Mouse (Mus musculus) right cerebral cortex, adult 2 months (tissue): ENCODE measurements at regions not wholly inside any gene's neighbourhood (a gene's known extent, or its start where the extent isn't known, plus 50 kb on each side); places are given as distances from the start of the nearest gene placed in this dataset.

Experiments used
- DNase-seq, 2 experiments: peaks; one replicate each; pipeline ENCODE4 v3.0.0; 2021 to 2022; ENCODE audit warnings: low spot score in 2 of 2

DNA sequence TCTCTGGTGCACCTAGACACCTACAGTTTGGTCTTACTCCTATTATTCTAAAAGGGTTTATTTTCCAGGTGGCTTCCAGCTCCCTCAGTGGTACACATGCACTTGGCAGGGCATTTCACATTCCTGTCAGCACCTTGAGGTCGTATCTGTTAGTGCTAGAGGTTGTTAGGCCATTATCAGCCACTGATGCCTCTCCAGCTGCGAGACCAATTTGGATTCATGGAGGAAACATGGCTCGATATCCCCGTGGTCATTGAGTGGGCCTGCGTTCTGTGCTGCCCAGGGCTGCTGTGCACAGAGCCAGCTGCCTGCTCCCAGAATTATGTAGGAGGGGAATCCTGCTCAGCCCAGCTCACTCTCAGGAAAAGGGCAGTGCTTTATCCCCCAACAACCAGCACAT, 60.1 kb upstream of the Irx1 start:
- no peak for DNase-seq

DNA sequence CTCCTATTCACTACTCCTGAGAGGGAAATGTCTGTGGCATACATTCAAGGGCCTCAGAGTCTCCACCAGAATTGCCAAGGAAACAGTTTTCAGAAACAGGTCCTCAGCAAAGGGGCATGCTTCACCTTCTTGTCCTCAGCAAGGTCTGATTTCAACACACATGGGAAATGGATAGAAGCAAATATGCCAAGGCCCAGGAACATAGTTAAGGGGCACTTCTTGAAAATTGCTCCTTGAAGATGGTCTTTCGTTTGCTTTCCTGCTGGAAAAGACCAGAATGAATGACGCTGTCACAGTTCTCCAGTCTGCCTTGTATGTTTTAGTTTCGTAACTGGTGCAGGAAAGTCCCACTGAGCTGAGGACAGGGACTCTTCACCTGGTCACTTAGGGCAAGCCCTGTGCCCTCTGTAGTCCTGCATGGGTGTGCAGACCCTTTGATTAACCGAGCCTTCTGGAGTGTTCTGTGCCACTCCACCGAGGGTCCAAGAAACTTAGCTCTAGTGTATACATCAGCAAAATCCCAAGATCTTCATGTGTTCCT, 80.5 kb upstream of the Irx1 start:
- DNase-seq = no peak

GRCm38 (mm10) chr13:72056469-72056868, 92.9 kb upstream of the Irx1 start:
- no peak for DNase-seq

- no peak for DNase-seq
Observed at GRCm38 (mm10) chr13:72061659-72062058, 98.1 kb upstream of the Irx1 start.

GRCm38 (mm10) chr13:72063278-72063761, 99.8 kb upstream of the Irx1 start:
- no peak for DNase-seq

- DNase-seq = no peak
Observed at GRCm38 (mm10) chr13:72096585-72096984, 133.1 kb upstream of the Irx1 start.

DNA sequence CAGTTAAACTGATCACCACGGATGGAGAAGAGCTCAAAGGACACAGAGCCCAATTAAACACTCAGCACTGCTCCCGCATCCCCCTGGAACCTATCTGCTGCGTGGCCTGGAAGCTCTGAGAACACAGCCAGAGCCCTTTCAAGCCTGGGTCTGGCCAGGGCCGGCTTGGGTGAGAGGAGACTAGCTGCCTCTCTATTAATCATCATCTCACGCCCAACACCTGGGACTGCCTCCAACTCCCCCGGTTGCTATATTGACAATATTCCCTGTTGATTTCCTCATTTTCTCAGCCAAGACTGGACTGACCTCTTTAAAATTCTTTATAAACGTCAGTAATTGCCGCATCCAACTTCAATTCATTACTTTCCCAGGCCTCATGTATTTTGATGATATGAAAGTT, 133.7 kb upstream of the Irx1 start:
- no peak for DNase-seq

DNA sequence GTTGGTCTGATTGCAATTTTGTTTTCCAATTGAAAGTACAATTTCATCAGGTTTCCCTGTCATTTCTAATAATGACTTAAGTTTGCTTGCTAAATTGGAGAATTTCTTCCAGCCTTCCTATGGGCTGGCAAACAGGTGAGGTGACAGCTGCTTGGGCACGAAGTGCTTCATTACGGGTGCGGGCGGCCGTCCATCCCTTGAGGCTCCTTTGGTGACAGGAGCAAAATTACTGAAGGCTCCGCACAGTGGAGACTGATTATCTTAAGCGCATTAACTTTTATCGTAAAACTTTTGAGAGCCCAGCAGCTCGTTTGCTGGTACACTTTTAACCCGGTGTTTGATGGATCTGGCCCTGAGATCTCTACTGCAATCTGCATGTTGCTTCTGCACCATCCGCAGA, 134.3 kb upstream of the Irx1 start:
- DNase-seq = no peak

GRCm38 (mm10) chr13:72100741-72101140, 137.2 kb upstream of the Irx1 start:
- no peak for DNase-seq

DNA sequence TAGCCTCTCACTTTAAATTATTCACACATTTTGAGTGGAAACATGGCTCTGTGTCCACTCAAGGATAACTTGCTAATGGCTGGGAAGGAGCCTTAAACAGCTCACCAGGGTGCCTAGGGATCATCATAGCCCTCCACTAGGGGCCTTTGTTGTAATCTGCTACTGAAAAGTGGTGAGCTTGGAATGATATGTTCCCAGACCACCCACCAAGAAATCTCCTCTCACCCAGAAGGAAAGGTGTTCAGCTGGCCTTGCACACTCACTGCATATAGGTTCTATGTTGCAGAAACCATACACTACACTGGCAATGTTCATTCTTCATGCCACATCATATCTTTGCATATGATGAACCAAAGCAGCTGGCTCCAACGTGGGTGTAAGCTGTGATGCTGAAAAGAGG, 145.1 kb upstream of the Irx1 start:
- no peak for DNase-seq

- DNase-seq = no peak
Observed at GRCm38 (mm10) chr13:72113942-72114341, 150.4 kb upstream of the Irx1 start.

DNA sequence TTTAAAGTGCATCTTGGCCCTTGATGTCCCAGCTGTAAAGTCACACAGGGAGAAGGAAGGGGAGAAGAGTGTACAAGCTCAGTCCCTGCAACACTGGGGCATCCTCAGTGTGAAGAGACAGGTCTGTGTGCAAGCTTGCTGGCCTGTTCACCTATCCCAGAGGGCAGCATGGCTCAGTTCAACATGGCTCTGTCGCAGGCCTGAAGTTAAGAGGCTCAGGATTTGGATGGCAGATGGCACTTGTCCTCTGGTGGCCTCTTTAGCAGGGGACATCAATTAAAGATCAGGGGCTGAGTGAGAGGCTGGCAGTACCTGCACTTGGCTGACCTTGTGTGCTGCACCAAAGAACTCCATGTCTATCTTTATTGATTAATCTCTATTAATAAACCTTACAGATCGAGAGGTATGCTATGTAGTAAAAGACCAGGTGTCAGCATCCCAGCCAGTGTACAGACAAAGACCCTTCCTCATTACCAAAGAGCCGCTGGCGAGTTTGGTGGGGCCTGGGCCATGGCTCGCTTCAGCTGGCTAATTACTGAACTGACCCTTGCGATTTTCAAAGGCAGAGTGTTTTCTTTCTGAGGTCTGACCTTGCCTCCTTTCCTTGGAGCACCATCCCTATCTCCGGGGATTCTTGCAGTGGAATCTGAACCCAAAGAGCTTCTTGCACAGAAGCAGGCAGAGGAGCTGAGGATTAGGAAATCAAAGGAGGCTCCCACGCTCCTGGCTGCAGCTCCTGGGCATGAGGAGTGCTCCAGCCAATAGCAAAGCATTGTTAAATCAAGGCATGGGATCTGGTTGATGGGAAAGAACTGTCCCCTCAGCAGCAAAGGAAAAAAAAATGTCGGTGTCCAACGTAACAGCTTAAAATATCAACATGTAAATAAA, 151.5 kb upstream of the Irx1 start:
- DNase-seq = peak in 1 of 2 experiments; percentile 4

DNA sequence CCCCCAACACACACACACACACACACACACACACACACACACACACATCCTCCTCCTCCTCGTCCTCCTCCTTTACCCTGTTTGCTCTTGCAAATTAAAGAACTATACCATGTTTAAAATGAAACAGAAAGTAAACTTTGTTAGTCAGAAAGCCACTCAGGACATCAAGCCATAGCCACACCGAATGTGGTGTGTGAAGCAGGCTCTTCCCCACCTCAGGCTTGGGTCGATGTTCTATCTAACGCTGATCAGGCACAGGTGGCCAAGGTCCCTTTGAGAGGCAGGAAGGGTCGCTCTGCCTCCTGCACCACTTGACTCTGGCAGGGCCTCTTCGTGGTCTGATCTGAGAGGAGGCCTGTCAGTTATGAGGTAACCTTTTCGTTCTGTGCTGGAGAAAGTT, 156.9 kb upstream of the Irx1 start:
- DNase-seq = no peak

- no peak for DNase-seq
Observed at GRCm38 (mm10) chr13:72120911-72121553, 157.5 kb upstream of the Irx1 start.

DNA sequence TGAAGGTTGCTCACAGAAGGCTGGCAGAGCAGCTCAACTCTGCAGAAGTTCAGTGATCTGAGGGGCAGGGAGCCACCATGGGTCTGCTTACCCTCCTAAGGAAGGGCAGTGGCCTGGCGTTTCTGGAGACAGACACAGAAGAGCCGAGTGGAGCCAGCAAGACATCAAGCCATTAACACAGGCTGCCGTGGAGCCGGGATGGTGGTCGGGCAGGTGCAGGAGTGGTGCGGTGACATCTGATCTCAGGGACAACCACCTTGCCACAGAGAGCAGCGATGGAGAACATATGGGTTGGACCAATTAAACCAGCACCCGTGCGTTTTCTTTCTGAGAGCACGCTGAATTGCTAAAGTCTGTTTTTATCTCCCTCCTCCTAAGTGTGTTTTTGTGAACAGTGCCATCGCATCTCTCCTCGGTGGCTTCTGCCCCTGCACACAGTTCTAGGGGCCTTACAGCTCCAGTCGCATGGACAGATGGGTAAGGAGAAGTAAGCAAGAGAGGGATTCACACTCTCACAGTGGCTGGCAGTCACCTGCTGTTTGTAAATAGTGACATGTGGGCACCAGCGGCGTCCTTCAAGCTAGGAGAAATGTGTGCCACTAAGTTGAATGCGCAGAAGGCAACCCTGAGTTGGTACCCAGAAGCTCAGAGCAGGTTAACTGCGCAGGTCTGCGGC, 158.2 kb upstream of the Irx1 start:
- DNase-seq = no peak

DNA sequence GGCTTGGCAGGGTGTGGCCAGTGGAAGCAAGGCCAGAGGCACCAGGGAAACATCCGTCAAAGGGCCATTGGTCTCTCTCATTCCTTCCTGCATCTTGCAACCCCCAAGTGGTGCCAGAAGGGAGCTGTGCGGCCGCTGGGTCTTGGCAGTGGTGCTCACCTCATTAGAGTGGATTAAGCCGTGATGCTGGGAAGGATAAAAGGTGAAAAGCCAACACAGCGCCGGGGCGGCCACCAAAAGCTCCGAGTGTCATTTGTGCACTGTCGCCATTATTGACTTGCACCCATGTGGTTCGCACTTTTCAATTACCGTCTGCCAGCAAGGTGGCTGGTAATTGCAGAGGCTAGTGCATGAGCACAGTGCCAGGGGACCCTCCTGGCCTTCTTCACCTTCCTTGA, 158.7 kb upstream of the Irx1 start:
- no peak for DNase-seq

DNA sequence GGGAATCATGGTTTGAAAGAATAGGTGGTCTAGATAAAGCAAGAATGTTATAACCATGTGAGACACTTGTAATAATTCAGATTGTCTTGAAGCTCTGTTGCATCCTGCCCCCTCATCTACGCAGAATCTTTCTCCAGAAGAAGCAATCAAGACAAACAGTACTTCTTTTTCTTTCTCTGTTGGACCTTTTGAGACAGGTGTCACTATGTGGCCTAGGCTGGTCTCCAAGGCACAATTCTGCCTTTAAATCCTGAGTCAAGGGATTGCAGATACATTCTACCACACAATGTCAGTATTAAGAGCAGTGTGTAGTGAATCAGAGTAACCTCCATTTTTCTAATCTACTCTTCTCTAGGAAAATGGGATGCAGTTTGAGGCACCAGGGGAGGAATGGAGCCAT, 164.8 kb upstream of the Irx1 start:
- DNase-seq = no peak

GRCm38 (mm10) chr13:72131341-72131740, 167.8 kb upstream of the Irx1 start:
- DNase-seq = no peak

DNA sequence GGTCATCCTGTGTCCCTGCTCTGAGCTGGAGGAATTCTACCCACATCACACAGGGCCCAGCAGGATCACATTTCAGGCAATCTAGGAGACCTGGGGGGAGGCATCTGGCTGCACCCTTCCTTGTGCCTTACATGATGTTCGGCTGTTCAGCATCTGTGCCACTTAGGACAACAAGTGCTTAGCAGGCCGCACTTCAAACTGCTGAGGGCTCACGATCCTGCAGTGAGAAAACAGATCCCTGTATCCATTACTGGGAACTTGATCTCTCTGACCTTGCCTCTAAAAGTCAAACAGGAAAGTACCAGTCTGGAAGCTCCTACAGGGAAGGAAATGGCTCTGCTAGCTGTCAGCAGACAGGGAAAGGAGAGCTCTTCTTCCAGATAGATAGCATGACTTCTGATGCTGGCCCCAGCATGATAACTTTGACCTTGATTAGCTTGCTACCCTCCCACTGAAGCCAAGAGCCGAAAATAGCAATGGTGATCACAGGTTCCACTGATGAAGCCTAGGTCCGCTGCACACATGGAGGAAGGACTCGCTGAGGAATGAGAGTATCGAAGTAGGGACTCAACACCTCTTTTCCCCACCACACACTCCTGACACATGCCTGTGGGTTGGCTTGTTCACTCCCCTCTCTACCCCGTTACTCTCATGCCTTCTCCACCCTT, 170.7 kb upstream of the Irx1 start:
- DNase-seq = no peak

DNA sequence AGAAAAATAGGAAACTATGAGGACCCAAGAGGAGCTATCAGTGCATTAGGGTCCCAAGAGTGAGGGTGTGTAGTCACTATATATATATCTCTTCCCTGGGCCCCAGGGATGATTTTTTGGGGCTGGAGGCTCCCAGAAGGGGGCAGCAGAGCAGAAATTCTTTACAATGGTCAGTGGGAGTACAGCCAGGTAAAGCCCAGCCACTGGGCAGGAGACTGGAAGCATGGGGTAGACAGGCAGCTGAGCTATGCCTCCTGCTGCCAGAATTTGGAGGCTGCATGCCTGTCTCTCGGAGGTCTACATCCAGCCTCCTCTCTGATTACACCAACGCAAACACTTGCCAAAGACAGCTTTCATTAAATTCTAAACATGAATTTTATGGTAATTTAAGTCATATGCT, 202.7 kb upstream of the Irx1 start:
- DNase-seq = no peak

- DNase-seq = no peak
Observed at GRCm38 (mm10) chr13:72167434-72167833, 203.9 kb upstream of the Irx1 start.

- DNase-seq = no peak
Observed at GRCm38 (mm10) chr13:72183636-72184035, 220.1 kb upstream of the Irx1 start.
